Mouse (Mus musculus) common myeloid progenitor, adult 5-6 weeks (primary cell): Measurements from ENCODE around the gene Rgl2. TPM values are rescaled to one million over a fixed set of nuclear protein-coding genes. Genes with fewer than 3 reads are reported as not detected.
A peak's percentile ranks its signal among the peaks of the same experiment; 100 is the strongest.
"Not testable (repeated sequence)": the region's sequence is repeated elsewhere in the genome, so short reads cannot be mapped to it uniquely, and the experiment has no call there.

Experiments used
- ATAC-seq: replicated peaks from 2 replicates; pipeline ENCODE4 v1.8.0; 2016; ENCODE audit warnings: low read depth, mild to moderate bottlenecking, moderate TSS enrichment, inconsistent platforms; ENCODE audit not compliant: poor library complexity, severe bottlenecking
- total RNA-seq: library from RNA; stranded (forward); fragments of 200-1000, 187-1606 nt; gene quantifications from 2 replicates; pipeline ENCODE4 v1.2.3, GENCODE M21; 2017

The Rgl2 gene
- total RNA-seq, 1 experiment from 2014 or later = 21.2 TPM

DNA sequence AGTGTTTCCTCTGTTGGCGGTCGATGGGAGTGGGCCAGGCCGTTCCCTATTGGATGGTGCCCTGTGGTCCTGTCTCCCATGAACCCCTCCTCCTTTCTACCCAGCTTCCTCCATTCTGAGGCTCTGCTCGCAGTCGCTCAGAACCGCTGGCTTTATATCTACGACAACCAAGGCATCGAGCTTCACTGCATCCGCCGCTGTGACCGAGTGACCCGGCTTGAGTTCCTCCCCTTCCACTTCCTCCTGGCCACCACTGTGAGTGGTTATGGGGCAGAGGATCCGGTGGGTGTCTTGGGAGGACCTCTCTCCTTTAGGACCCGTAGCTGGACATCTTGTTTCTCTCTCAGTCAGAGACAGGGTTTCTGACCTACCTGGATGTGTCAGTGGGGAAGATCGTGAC lies 14.1 kb downstream of the Rgl2 start:
- ATAC-seq = no peak

DNA sequence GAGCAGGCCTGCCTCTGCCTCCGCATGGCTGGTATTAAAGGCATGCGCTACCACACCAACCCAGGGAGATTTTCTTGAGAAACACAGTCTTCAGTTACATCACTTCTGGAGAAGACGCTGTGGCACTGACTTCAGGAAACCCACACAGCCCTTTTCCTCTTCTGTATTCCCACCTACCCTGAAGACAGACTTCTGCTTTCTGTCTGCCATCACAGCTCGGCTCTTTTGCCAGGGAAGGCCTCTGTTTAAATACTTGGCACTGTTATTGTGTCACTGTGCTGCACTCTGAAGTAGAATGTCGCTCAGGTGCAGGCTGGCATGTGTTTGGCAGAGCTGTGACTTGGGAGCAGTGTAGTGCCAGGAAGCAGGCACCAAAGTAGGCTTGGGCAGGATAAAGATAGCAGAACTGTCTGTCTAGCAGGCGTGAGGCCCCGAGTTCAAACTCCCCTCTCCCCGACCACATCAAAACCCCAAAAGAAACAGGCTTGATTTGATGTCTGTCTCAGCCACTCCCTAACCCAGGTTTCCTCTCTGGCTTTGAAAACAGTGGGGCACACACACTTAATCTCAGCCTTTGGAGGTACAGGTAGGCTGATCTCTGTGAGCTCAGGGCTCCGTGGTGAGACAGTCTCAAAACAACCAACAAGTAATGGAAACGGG lies 18.2 kb downstream of the Rgl2 start:
- peak; percentile 46 for ATAC-seq

DNA sequence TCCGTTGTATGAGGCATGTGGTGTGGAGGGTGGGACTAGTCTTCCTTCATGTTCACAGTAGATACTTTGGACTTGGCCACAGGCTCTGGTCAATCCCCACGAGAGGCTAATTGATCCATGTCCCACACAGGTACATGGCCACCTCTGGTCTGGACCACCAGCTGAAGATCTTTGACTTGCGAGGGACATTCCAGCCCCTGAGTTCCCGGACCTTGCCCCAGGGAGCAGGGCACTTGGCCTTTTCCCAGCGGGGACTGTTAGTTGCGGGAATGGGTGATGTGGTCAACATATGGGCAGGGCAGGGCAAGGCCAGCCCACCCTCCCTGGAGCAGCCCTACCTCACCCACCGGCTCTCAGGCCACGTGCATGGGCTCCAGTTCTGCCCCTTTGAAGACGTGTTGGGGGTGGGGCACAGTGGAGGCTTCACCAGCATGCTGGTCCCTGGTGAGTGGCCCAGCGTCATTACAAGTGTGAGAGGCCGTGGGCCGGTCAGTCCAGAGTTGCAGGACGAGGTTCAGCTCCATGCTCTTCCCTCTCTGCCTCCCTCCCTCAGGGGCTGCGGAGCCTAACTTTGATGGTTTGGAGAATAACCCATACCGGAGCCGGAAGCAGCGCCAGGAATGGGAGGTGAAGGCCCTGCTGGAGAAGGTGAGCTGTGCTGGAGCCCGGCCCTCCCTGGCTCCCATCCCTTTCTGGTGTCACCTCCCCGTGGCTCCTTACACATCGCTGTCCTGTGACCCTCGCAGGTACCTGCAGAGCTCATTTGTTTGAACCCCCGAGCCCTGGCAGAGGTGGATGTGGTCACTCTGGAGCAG lies 19.0 kb downstream of the Rgl2 start:
- ATAC-seq = no peak

DNA sequence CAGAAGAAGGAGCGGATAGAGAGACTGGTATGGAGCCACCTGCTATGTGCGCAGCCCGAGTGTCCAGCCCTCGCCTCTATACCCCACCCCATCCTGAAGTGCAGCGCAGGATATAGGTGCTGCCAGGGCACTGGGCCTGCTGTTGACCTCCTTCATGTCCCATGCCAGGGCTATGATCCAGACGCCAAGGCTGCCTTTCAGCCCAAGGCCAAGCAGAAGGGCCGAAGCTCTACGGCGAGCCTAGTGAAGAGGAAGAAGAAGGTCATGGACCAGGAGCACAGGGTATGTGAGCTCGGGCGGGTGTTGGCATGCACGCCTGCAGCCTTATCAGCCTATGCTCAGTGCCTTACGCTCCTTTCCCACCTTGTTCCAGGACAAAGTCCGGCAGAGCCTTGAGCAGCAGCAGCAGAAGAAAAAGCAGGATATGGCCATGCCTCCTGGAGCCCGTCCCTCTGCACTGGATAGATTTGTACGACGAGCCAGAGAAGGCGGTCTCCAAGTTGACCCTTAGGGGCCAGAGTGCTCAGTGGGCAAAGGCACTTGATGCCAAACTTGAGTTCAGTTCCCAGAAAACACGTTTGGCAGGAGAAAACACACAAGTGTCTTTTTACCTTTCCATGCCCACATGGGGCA lies 19.7 kb downstream of the Rgl2 start:
- ATAC-seq = no peak

DNA sequence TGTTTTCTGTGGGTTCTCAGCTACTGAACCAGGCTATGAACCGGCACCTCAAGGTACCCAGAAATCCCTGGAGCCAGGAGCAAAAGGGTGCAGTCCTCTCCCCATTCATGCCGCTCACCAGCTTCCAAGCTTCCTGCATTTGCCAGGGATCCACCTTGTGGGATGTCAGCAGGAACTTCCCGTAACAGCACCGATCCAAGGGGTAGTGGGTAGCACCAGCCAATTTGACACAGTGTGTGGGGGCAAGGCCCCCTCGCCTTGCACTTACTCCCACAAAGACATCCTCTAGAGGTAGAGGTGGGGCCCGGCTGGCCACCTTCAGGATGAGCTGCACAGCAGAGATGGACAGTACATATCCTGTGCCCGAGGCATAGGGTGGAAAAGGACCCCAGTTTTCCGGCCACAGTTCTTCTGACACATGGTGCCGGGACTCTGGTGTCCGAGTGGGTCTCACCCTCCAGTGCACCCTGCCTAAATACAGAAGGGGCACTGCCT lies 20.8 kb downstream of the Rgl2 start:
- ATAC-seq = no peak

DNA sequence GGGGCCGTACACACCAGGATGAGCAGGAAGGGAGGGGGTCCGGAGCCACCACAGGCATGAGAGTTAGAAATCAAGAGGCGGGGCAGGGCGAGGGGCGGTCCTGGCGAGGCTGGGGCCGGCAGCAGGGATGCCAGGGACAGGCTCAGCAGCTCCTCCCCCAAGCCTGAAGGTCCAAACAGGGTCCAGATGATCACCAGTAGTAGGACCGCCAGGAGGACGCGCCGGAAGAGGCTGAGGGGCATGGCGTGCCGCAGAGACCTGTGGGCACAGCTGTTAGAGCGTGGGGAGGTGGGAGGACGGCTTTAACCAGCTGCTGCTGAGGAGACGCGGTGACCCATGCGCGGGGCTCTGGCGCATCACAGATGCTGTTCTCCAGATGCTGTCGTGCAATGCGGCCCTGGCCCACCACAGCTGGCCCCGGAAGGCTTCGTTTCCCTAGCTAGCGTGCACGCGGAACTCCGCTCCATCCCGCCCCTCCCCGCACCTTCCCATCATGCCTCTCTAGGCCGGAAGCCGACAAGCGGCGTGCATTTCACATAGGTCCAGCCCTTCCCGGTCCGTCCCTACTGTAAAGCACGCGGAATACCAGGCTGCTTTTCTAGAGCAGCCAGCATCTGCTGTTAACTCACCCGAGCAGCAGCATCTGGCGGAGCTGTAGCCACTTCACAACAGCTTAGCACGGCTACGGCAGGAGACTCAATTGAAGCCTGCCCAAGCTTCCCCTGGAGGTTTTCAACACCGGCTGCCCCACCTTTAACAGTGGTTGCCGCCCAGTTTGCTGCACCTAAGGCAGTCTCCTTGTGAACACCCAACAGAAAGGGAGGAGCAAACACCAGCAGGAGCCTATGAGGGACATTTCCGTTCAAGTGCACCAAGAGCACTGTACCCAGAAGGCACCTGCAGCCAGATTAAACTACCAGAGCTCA lies 21.9 kb downstream of the Rgl2 start, which contains the start of gene B3galt4:
B3galt4 (minus strand) TSS at position 468 of the 926 bp plus-strand sequence.
- ATAC-seq = peak; percentile 48

DNA sequence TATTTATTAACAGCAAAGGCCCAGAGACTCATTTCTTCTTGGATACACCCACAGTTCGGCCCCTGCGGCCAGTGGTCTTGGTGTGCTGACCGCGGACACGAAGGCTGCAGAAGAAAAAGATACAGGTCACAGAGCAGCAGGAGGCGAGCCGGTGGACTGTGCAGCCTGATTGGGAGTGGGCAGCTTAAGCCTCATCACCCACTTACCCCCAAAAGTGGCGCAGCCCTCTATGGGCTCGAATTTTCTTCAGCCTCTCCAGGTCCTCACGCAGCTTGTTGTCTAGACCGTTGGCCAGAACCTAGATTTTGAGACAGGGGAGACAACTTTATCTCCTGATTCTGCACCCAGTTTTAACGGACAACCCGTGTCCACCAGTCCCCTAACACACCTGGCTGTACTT lies 22.7 kb downstream of the Rgl2 start:
- ATAC-seq = not testable (repeated sequence)

DNA sequence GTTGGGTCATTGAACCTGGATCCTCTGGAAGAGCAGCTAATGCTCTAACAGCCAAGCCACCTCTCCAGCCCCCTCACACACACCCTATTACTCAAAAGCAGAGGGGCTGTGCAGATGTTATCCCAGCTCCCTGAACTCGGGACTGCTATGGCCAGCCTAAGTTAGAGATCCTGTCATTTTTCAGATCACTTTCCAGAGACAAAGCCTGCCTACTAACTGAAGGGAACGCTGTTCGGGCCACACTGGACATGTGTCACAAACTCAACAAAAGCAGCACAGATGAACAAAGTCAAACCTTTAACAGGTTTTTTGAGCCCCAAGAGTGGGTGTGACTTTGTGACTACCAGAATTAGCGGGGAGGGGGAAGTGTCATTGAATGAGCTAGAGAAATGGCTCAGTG lies 23.5 kb downstream of the Rgl2 start:
- ATAC-seq = no peak

DNA sequence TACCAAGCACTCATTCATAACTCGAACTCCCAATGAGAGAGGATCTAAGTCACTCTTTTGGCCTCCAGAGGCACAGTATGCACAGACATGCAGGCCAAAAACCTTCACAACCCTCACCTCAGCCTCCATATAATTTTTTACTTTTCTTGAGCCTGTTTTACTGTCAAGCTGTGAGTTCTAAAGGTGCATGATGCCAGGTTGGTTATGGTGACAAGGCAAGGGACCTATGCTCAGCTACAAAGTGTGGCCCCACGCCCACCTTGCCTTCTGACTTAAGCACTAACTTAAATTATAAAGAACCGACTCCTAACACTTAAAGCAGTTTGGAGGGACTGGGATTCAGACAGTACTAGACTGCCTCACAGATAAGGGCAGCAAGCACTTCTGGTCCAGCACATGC lies 24.0 kb downstream of the Rgl2 start:
- no peak for ATAC-seq

DNA sequence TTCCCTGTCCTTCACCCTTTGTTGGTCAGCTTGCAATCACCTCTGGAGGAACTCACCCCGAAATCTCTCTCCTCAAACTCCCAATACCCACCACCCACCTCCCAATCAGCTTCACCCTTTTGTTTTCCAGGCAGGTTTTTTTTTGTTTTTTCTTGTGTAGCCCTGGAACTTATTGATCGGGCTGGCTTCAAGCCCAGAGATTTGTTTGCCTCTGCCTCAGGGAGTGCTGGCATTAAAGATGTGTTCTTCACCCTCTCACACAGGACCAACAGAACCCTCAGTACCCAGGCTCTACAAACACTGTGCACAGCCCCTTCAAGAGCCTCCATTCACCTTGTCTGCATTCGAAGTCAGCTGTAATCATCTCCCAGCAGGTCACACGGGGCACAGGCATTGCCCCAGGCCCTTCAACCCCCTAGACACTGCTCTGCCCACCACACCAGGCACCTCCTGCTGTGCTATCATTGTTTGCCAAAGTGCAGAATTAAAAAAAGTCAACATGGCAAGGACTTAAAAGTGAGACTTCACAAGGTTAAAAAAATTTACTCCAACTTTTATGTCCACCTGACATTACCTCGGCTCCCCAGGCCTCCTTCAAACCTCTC lies 24.7 kb downstream of the Rgl2 start:
- ATAC-seq = no peak

DNA sequence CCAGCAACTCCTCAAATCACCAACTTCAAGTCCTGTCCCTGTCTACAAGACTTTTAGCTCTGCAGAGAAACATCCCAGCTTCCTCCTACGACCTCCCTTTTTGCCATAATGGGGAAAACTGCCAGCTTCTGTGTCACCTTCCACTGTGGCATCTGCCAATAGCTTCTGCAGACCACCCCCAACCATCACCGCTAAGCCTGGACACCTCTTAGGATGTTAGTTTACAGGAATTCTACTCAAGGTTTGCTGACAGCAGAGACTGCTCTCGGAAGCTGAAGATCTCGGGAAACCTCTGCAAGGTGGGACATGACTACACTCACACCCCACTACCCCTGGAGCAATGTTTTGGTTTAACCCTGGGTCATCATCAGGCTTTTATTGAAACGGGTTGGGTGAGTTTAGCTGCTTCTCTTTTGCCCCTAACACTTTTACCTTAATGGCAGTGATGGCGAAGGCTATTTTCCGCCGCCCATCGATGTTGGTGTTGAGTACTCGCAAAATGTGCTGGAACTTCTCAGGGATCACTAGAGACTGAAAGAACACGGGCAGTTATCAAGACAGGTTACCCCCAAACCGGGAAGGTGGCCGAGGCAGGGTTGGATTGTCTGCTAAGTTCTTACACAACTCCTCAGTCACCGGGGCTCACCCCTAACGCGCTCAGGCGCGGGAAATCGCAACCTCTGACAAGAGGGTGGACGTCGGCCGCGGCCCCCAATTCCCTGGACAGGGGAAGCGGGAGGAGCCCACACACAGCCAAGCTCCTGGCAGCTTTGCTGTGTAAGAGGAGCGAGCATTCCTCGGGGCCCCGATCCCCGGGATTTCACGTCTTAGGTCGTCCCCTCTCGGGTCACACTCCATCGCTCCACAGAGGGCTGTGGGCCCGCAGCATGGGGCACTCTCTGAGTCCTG lies 25.6 kb downstream of the Rgl2 start:
- no peak for ATAC-seq

DNA sequence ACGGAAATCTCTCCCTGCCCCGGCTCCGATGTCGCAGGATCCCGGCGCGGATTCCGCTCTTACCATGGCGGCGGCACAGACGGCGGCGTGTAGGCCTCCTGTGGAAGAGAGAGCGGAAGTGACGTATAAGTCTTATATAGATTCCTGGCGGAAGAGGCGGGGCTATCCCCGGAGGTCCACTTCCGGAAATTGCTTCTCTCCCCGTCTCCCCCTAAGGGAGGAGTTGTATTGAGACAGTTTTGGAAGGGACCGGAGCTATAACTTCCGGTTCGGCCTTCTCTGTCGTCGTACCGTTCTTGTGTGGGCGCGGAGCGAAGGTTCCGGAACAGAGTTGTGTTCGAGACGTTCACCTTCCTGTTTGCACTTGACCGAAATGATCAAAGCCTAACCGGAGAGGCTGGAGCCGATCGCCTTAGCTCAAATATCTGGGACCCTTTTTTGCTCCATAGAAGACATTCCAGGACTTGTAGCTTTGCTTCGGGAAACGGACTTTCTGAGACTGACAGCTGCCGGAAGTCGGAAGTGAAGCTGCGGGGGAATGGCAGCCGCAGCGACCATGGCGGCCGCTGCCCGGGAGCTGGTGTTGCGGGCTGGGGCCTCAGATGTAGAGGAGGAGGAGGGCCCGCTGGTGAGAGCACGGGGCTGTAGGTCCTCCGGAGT lies 26.3 kb downstream of the Rgl2 start, which contains the start of the genes Vps52 and Rps18:
Vps52 (plus strand) TSS at position 258 of the 660 bp plus-strand sequence.
Rps18 (minus strand) TSS at position 447 of the 660 bp plus-strand sequence.
- peak; percentile 79 for ATAC-seq

DNA sequence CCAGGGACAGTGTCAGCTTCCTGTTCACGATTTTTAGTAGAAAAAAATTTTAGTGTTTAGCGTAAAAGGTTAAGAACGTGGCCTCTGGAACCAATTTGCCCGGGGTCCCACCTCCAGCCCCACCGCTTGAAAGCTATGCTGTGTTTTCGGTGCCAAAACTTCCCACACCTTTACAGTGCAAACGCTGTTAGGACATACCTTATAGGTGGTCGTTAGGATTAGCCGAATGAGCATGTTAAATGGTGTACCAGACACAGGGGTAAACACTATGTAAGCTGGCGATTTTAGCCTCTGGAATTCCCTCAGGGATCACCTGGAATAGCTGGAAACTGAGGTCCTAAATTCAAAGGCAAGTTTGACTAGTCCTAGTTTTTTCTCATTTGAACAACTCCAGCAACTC lies 27.0 kb downstream of the Rgl2 start:
- ATAC-seq = no peak

DNA sequence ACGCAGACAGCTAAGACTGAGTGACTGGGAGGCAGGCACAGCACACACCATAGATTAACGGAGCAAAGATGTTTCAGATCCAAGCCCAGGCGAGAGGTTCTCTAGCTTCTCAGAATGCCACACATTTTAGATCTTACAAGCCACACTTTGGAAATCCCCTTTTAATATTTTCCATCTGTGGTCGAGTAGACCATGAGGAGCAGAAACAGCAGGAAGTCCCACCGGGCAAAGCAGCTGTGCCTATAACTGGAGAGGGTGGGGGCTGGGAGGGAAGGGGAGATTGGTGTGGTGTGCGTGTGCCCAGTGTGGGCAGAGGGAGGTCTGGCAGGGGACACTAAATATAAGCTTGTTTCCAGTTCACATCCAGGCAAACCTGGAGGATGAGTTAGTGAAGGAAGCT lies 28.1 kb downstream of the Rgl2 start:
- no peak for ATAC-seq

DNA sequence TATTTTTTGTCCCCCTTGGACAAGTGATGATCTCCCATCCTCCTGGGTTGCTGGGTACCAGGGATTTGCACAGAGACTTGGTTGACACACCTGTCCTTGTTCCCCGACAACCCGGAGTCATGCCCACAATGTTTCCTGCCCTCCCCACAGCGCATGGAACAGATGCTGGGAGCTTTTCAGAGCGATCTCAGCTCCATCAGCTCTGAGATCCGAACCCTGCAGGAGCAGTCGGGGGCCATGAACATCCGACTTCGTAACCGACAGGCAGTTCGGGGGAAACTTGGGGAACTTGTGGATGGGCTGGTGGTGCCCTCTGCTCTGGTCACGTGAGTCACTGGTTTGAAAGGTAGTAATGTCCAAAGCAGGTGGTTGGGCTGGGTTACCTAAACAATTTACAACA lies 29.1 kb downstream of the Rgl2 start:
- no peak for ATAC-seq

DNA sequence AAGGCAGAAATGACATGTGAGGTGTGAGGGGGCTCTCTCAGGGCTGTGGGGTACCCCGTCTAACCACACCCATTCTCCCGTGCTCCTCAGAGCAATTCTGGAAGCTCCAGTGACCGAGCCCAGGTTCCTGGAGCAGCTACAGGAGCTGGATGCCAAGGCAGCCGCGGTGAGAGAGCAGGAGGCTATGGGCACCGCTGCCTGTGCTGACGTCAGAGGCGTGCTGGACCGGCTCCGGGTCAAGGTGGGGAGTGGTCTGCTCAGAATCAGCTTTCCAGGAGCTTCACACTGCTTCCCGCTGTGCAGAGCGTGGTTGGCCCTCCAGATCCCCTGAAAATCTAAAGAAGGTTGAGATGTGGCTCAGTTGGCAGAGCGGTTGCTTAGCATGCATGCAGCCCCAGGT lies 29.8 kb downstream of the Rgl2 start:
- ATAC-seq = no peak

DNA sequence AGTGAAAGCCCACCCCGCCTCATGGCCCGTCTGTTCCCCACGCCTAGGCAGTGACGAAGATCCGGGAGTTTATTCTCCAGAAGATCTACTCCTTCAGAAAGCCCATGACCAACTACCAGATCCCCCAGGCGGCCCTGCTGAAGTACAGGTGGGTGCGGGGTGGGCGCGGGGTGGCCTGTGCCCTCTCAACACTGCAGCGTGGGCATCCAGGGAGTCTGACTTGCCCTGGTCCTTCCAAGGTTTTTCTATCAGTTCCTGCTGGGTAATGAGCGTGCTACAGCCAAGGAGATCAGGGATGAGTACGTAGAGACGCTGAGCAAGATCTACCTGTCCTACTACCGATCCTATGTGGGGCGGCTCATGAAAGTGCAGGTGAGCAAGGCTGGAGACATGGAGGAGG lies 30.6 kb downstream of the Rgl2 start:
- ATAC-seq = no peak

DNA sequence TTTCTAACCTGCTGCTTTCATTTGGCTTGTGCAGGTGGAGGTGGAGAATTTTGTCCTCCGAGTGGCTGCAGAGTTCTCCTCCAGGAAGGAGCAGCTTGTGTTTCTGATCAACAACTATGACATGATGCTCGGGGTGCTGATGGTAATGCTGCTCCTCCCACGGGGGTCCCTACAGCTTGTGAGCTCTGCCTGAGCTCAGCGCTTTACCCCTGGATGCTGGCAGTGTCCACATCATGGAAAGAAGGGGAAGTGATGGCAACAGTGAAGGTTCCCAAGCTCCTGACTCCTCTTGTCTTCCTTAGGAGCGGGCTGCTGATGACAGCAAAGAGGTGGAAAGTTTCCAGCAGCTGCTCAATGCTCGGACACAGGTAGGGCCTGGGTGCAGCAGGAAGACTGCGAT lies 33.5 kb downstream of the Rgl2 start:
- ATAC-seq = no peak
